In genomic region chr9:94692122-94692521, GRCm38 (mm10) we compare ENCODE assay signal across 9 mouse cellular contexts. TPM values are rescaled to one million over a fixed set of nuclear protein-coding genes. Genes with fewer than 3 reads are reported as not detected.
DNase-seq lines count a peak whose midpoint lies in the region; ATAC-seq and TF ChIP-seq lines count a peak whose summit lies in the region.
"Had no signal": no experiment of that assay in that cellular context is flagged by ENCODE, and none has a peak within 500 bp of the region (broad histone marks: within the 10 kb centered on the region; RNA-seq: fewer than 3 reads in every experiment).

No protein-coding gene starts in this region.

- H3K27ac ChIP-seq in kidney, embryonic 14.5 days (ENCODE audit: low read depth, low read length), result peak overlapping the region; percentile 48; the same call in 1 of the 2 replicates
- H3K27ac ChIP-seq in bone marrow macrophage, adult 2 months (ENCODE audit: insufficient read depth, low read depth, low read length), result peak overlapping the region; percentile 98
- H3K27ac ChIP-seq in liver, embryonic 13.5 days, result peak overlapping the region; percentile 63
- H3K27ac ChIP-seq: liver, embryonic 14.5 days had no signal

- no peaks in the 10 kb centered on the region for H3K9me3 ChIP-seq in kidney, embryonic 14.5 days (ENCODE audit: control insufficient read depth, low read length)
- no peaks in the 10 kb centered on the region for H3K9me3 ChIP-seq in liver, embryonic 13.5 days (replicated peaks)

- H3K36me3 ChIP-seq in kidney, embryonic 14.5 days (ENCODE audit: control insufficient read depth, insufficient read depth, low read length), result no peaks in the 10 kb centered on the region
- H3K36me3 ChIP-seq in liver, embryonic 13.5 days, result no peaks in the 10 kb centered on the region

- H3K9ac ChIP-seq in kidney, embryonic 14.5 days (ENCODE audit: low read depth, low read length), result no peak overlapping the region
- H3K9ac ChIP-seq in liver, embryonic 13.5 days, result no peak overlapping the region
- H3K9ac ChIP-seq: liver, embryonic 14.5 days had no signal

- H3K4me1 ChIP-seq in kidney, embryonic 14.5 days (ENCODE audit: control insufficient read depth, insufficient read depth, low read length), result peaks cover 8% of the 10 kb centered on the region; the same call in 1 of the 2 replicates
- H3K4me1 ChIP-seq in bone marrow macrophage, adult 2 months (ENCODE audit: control insufficient read depth, insufficient read depth, low read length), result peaks cover 65% of the 10 kb centered on the region
- peaks cover 58% of the 10 kb centered on the region for H3K4me1 ChIP-seq in liver, embryonic 13.5 days (replicated peaks)

- 15% methylated on average over 7 of the region's 7 CpGs for WGBS in kidney, embryonic 14.5 days
- 13% methylated on average over 7 of the region's 7 CpGs for WGBS in liver, embryonic 13.5 days (ENCODE audit: insufficient replicate concordance)

- H3K4me2 ChIP-seq in kidney, embryonic 14.5 days (replicated peaks; ENCODE audit: low read depth, low read length), result no peak overlapping the region
- H3K4me2 ChIP-seq in liver, embryonic 13.5 days, result no peak overlapping the region

- peak; percentile 20; the same call in 1 of the 2 replicates for ATAC-seq in kidney, embryonic 14.5 days (ENCODE audit: low FRiP score, low TSS enrichment)
- ATAC-seq in liver, embryonic 13.5 days (ENCODE audit: low read depth), result no peak
- no peak for ATAC-seq in megakaryocyte-erythroid progenitor cell, adult 5-6 weeks (replicated peaks; ENCODE audit: low FRiP score, low TSS enrichment, poor library complexity, severe bottlenecking)

- no peak overlapping the region for H3K4me3 ChIP-seq in kidney, embryonic 14.5 days (ENCODE audit: low read length)
- H3K4me3 ChIP-seq in bone marrow macrophage, adult 2 months (ENCODE audit: insufficient read depth, low read length), result no peak overlapping the region
- H3K4me3 ChIP-seq in liver, embryonic 13.5 days (replicated peaks), result no peak overlapping the region
- H3K4me3 ChIP-seq: erythroblast, embryonic 14.5 days had no signal

- no peak for TF ChIP-seq POLR2A in bone marrow macrophage, adult 2 months (IDR thresholded peaks at IDR 0.05; ENCODE audit: borderline replicate concordance, low read depth, low read length)

- H3K27me3 ChIP-seq in kidney, embryonic 14.5 days (ENCODE audit: control insufficient read depth, insufficient read depth, low read length), result no peaks in the 10 kb centered on the region
- no peaks in the 10 kb centered on the region for H3K27me3 ChIP-seq in liver, embryonic 13.5 days

- no peak for DNase-seq in kidney, adult 11 months
- peak; percentile 8 for DNase-seq in NIH3T3 (ENCODE audit: low read depth)
- no peak for DNase-seq in liver, embryonic 13.5 days
- no peak for DNase-seq in frontal cortex, postnatal 36 days (ENCODE audit: low spot score in 2 of 2)

- TF ChIP-seq CTCF in bone marrow macrophage, adult 2 months (IDR thresholded peaks at IDR 0.05; ENCODE audit: low read depth, low read length), result no peak

RNA-seq across cellular contexts. Expression of gene Slc9a9, which starts 22.4 kb away (rescaled TPM):
- polyA plus RNA-seq in kidney, embryonic 14.5 days (2014; fragmentation: Nextera tagmentation; extraction: Ambion mirVana), result 4.4 and 4.6 TPM in 2 replicates
- polyA plus RNA-seq in bone marrow macrophage, adult 2 months (2012; ENCODE audit: insufficient read depth, insufficient read length, missing spikeins), result 115 and 127 TPM in 2 replicates
- 1.6 and 2.3 TPM in 2 replicates for polyA plus RNA-seq in liver, embryonic 13.5 days (2015; fragmentation: Nextera tagmentation; extraction: Ambion mirVana)
- 3.0 and 5.7 TPM in 2 replicates for total RNA-seq in megakaryocyte-erythroid progenitor cell, adult 5-6 weeks (2014; fragmentation: Nextera tagmentation)
- total RNA-seq in megakaryocyte-erythroid progenitor cell, adult 5-6 weeks (2017), result 2.9 and 6.1 TPM in 2 replicates

Comparison
In these comparisons a context has a peak if more than half of its experiments do, and no peak if none do; other contexts are left out.
1. H3K27ac ChIP-seq: peak in every context shown above with its lines; median percentile 98 in bone marrow macrophage, adult 2 months; 63 in liver, embryonic 13.5 days; 48 in kidney, embryonic 14.5 days.
2. RNA of gene Slc9a9, which starts 22.4 kb away (polyA plus RNA-seq): 115 to 127 TPM in bone marrow macrophage, adult 2 months; 4.4 to 4.6 TPM in kidney, embryonic 14.5 days and 1.6 to 2.3 TPM in liver, embryonic 13.5 days; every median in the first group is over 10 times any median in the second.